Mouse (Mus musculus): Measurements from ENCODE around the gene Riiad1. TPM values are rescaled to one million over a fixed set of nuclear protein-coding genes. Genes with fewer than 3 reads are reported as not detected.

The Riiad1 gene
- 0.45 TPM in 1 of 2 replicates, not detected in the other for polyA plus RNA-seq (2012; rRNA removed; ENCODE audit: low replicate concordance)

GRCm38 (mm10) chr3:94480291-94480884, at the start of gene Riiad1:
Gene Riiad1, minus strand, starts transcription at chr3:94480341.

GRCm38 (mm10) chr3:94477981-94478422, 2.1 kb downstream of the Riiad1 start, which contains the start of gene Celf3:
Gene Celf3, plus strand, starts transcription at chr3:94478295.

DNA sequence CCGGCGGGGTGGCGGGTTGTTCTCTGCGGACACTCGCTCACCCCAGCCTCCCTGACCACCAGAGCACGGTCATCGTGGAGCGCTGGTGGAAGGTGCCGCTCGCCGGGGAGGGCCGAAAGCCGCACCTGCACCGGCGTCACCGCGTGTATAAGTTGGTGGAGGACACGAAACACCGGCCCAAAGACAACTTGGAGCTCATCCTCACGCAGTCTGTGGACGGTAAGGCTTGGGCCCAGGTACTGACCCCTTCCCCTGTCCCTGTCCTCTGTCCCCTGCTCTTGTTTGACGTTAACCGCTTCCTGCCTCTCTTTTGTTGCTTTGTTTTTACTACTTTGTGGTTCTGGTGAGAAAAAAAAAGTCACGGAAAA, 36.6 kb downstream of the Riiad1 start, which contains the start of gene Oaz3:
Gene Oaz3 (minus strand): TSS at position 319 of the 368 bp plus-strand sequence.

GRCm38 (mm10) chr3:94442951-94443596, 37.1 kb downstream of the Riiad1 start, which contains the start of gene Mrpl9:
Gene Mrpl9, plus strand, starts transcription at chr3:94443318.

Other genes starting within 250 kb of the Riiad1 start
- gene Gm4778, start 216.3 kb downstream of the Riiad1 start, polyA plus RNA-seq (2012; rRNA removed; ENCODE audit: low replicate concordance) = not detected in 2 replicates
- gene Them4, start 170.3 kb downstream of the Riiad1 start, polyA plus RNA-seq (2012; rRNA removed; ENCODE audit: low replicate concordance) = 0.80 and 2.6 TPM in 2 replicates
- gene Them5, start 138.2 kb downstream of the Riiad1 start, polyA plus RNA-seq (2012; rRNA removed; ENCODE audit: low replicate concordance) = 0.13 and 1.8 TPM in 2 replicates
- gene C2cd4d, start 117.9 kb downstream of the Riiad1 start, polyA plus RNA-seq (2012; rRNA removed; ENCODE audit: low replicate concordance) = 1.1 and 4.3 TPM in 2 replicates
- gene Rorc, start 107.5 kb downstream of the Riiad1 start, polyA plus RNA-seq (2012; rRNA removed; ENCODE audit: low replicate concordance) = 20.3 and 32.9 TPM in 2 replicates
- 0.53 and 1.1 TPM in 2 replicates for gene Lingo4, start 81.8 kb downstream of the Riiad1 start, polyA plus RNA-seq (2012; rRNA removed; ENCODE audit: low replicate concordance)
- 0.25 and 1.6 TPM in 2 replicates for gene Tdrkh, start 67.1 kb downstream of the Riiad1 start, polyA plus RNA-seq (2012; rRNA removed; ENCODE audit: low replicate concordance)
- 23.7 and 27.7 TPM in 2 replicates for gene Mrpl9, start 37.0 kb downstream of the Riiad1 start, polyA plus RNA-seq (2012; rRNA removed; ENCODE audit: low replicate concordance)
- gene Oaz3, start 36.4 kb downstream of the Riiad1 start, polyA plus RNA-seq (2012; rRNA removed; ENCODE audit: low replicate concordance) = not detected in 2 replicates
- gene Celf3, start 2.0 kb downstream of the Riiad1 start, polyA plus RNA-seq (2012; rRNA removed; ENCODE audit: low replicate concordance) = 0.04 and 0.27 TPM in 2 replicates
- 6.6 and 12.5 TPM in 2 replicates for gene Snx27, start 102.4 kb upstream of the Riiad1 start, polyA plus RNA-seq (2012; rRNA removed; ENCODE audit: low replicate concordance)
- not detected in 2 replicates for gene Gm10972, start 162.8 kb upstream of the Riiad1 start, polyA plus RNA-seq (2012; rRNA removed; ENCODE audit: low replicate concordance)
- 5.7 and 10.6 TPM in 2 replicates for gene Tuft1, start 178.5 kb upstream of the Riiad1 start, polyA plus RNA-seq (2012; rRNA removed; ENCODE audit: low replicate concordance)
- gene Selenbp2, start 213.2 kb upstream of the Riiad1 start, polyA plus RNA-seq (2012; rRNA removed; ENCODE audit: low replicate concordance) = 0.55 and 5.6 TPM in 2 replicates

Data from mammary gland, adult 2 months (tissue).